Mouse (Mus musculus): ENCODE results near the gene Tm7sf3.

The Tm7sf3 gene

DNA sequence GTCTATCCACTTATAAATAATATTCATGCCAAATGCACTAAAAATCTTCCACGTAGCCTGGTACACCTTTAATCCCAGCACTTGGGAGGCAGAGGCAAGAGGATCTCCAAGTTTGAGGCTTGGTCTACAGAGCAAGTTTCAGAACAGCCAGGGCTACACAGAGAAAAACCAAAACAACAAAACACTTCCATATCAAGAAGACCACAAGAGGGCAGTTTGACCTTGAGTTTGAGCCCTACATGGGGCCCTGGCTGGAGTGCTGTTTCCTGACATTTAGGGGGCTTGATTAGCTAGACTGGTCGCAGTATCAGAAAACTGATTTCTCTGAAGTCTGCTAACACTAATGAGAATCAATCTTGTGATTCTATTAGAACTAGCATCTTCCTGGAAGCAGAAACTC lies 18.0 kb upstream of the Tm7sf3 start:
- no peak for DNase-seq (ENCODE audit: low read depth)

DNA sequence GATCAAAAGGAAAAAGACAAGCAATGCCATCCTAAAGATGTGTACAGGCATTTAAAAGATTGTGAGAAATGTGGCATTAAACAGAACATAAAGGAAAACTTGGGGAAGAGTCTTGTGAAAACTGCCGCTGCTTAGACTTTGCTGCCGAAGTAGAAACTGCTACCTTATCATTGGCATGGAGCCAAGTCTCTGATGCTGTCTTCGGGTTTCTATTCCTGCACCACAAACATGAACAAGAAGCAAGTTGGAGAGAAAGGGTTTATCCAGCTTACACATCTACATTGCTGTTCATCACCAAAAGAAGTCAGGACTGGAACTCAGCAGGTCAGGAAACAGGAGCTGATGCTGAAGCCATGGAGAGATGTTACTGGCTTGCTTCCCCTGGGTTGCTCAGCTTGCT lies 10.6 kb upstream of the Tm7sf3 start:
- DNase-seq (ENCODE audit: low read depth), result no peak

GRCm38 (mm10) chr6:146651431-146651830 lies 8.8 kb upstream of the Tm7sf3 start:
- DNase-seq (ENCODE audit: low read depth), result no peak

DNA sequence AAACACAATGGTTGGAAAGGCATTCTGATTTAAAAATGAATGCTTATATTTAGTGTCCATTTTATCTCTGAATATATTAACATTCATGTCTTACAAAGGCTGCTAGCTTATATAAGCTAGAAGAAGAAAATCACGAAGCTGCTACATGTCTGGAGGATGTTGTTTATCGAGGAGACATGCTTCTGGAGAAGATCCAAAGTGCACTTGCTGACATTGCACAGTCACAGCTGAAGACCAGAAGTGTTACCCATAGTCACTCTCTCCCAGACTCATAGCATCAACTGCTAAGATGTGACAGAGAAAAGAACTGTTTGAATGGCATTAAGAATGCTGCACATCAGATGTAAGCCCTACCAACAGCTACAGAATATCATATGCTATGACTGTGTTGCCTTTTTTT lies 7.4 kb upstream of the Tm7sf3 start:
- DNase-seq (ENCODE audit: low read depth), result no peak

DNA sequence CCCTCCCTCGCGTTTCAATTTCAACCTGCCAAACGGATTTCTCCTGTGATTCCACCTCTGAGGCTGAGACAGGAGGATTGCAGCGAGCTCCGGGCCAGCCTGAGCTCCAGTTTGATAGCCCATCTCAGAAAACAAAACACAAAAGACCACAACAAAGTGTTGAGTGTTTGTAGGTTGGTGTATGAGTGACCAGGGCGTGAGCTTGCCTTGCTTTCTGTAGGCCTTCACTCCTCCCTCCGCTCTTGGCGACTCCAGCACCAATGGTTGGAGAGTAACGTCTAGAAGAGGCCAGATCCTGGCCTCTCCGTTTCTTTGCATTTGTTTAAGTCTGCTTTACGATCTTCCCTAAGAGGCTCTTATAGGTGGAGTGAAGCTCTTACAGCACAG lies 553 bp upstream of the Tm7sf3 start:
- no peak for DNase-seq (ENCODE audit: low read depth)

GRCm38 (mm10) chr6:146641621-146642210 lies 908 bp downstream of the Tm7sf3 start:
- DNase-seq (ENCODE audit: low read depth), result no peak

GRCm38 (mm10) chr6:146640991-146641390 lies 1.6 kb downstream of the Tm7sf3 start:
- no peak for DNase-seq (ENCODE audit: low read depth)

DNA sequence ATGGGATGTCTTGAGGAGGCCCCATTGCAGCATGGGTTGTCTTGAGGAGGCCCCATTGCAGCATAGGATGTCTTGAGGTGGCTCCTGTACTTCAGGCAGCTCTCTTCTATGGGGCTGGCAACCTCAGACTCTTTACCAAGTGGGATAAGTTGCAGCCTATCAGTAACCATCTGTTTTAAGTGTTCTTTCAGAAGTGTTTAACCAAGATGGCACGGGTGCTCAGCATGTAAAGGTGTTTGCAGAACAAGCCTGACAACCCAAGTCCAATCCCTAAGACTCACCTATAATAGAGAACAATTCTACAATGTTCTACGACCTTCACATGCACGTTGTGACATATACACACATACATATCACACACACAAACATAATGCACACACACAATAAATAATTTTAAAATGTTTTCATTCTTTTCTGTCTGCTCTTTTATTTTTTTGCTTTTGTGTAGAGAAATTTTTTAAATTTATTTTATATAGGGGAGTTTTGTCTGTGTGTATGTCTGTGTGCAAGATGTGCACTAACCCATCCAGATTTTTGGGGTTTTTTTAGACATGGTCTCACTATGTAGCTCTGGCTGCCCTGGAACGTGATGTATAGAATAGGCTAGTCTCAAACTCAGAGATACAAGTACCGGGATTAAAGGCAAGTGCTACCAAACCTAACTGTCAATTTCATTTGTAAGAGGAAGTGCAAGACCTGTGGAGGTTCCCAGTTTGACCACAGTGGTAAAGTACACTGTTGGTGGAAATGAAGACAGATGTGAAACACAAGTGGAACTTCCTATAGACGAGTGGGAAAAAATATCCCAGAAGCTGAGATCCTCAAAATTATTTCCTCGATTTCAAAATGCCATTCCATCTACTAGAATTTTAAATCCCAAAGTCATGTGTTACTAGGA lies 2.3 kb downstream of the Tm7sf3 start:
- DNase-seq (ENCODE audit: low read depth), result no peak

- no peak for DNase-seq (ENCODE audit: low read depth)
These were observed 6.1 kb downstream of the Tm7sf3 start for GRCm38 (mm10) chr6:146636482-146636881.

GRCm38 (mm10) chr6:146634759-146635606 lies 7.6 kb downstream of the Tm7sf3 start:
- DNase-seq (ENCODE audit: low read depth), result no peak

DNA sequence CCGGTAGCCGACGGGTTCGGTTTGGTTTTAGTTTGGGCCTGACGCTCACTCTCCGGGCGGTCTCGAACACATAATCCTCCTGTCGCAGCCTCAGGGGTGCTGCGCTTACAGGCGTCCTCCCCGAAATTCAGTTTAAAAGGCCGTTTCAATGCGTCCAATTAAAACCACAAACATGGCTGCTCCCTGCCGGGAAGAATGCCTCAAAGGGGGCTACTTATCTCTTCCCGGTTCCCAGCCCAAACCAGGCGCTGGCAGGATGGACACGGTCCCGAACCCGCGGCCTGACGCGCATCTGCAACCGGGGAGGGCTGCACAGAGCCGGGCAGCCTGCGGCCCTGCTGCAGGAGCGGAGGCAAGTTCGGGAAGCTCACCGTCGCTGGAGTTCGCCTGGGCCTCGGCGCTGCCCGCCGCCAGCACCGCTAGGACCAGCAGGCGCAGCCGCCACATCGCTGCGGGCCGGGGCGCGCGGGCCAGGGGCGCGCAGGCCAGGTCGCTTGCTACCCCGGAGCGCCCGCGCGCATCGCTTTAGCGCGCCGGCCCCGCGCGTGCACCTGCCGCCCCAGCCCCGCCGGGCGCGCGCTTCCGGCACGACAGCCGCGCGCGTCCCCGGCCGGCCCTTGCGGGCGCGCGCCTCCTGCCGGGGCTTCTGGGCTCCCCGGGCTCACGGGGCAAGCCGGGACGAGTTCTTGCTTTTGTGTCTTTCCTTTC lies 8.5 kb downstream of the Tm7sf3 start:
- DNase-seq (ENCODE audit: low read depth), result no peak

DNA sequence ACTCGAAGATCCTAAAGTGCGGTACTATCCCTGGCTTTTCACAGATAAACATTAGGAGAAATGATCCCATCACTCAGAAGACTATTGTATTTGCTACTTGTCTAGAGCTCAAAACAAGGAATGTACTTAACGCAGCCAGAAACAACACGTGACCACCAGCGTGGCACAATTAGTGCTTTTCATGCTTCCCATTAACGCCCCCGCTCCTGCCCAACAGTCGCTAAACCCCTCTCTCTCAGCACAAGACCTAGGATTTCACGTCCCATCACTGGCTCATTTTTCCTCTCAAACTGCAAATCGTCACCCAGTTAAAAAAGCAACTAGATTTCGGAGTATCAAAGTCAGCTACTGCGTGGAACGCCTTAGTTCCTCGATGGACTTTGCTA lies 9.0 kb downstream of the Tm7sf3 start:
- no peak for DNase-seq (ENCODE audit: low read depth)

GRCm38 (mm10) chr6:146633097-146633496 lies 9.5 kb downstream of the Tm7sf3 start:
- DNase-seq (ENCODE audit: low read depth), result no peak

DNA sequence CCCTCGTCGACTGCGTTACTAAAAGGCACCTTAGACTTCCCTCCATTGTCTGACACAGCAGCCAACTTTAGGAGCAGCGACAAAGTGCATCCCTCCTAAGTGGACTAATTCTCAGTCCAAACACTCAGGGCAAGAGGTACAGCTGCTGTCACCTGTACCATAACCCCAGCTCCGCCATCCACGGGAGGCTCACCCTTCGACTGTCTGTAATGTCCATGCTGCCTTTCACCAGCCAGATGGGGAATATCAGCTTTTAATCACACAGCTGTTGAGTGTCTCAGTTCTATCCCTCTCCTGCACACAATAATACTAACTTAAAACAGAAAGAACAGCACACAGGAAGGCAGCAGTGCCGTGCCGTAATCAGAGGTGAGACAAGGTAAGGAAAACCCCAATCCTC lies 10.2 kb downstream of the Tm7sf3 start:
- no peak for DNase-seq (ENCODE audit: low read depth)

- no peak for DNase-seq (ENCODE audit: low read depth)
These were observed 10.8 kb downstream of the Tm7sf3 start for GRCm38 (mm10) chr6:146631847-146632246.

GRCm38 (mm10) chr6:146630961-146631360 lies 11.7 kb downstream of the Tm7sf3 start:
- no peak for DNase-seq (ENCODE audit: low read depth)

DNA sequence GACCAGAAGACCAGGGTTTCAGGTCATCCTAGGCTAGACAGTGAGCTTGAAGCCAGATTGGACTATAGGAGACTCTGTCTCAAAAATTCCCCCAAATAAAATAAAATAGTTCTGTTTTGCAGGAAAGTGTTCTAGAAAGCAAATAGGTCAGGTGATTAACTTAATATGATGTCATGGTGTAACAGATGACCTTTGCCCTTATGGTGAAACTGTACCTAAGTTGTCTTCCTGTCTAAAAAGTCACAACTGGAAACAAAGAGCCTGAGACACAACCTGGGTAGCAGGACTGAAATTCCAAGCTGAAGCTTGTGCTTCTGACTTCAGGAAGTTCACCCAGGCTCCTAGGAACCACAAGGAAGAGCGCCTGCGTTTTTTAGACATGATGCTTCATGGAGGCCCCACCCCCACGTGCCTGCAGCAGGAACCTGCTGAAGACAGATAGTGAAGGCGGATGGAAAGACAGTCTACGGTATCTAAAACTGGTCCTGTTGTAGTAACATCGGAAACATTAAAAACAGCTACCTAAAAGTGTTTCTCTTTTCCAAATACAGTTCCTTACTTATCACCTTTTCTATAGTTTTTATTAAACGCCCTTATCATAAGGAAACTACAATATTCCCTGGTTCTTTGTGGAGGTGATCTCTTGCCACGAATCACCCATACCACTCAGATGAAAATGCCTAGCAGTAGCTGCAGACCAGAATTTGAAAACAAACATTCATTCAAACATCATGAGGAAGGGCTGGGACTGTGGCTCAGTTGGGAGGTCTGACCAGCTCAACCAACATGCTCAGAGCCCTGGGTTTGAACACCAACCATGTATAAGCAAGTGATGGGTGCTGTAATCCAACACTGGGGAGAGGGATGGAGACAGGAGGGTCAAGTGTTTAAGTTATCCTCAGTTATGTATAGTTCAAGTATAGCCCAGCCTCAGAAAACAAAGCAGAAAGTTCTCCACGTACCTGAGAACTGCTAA lies 12.6 kb downstream of the Tm7sf3 start:
- no peak for DNase-seq (ENCODE audit: low read depth)

GRCm38 (mm10) chr6:146628123-146628522 lies 14.5 kb downstream of the Tm7sf3 start:
- DNase-seq (ENCODE audit: low read depth), result no peak

DNA sequence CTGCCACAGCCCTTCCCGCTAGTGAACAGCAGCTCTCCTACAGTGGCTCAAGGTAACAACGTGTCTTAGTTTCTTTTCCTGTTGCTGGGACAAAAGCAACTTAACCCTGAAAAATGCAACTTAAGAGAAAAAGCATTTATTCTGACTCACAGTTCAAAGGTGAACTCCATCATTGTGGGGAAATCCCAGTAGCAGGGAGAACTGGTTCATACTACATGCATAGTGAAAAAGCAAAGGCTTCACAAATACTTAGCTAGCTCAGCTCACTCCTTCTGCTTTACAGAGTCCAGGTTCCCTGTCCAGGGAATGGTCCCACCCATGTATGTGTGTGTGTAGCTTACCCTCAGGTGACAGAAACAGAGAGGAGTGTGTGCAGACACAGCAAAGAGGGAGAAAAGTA lies 26.0 kb downstream of the Tm7sf3 start:
- DNase-seq (ENCODE audit: low read depth), result no peak

GRCm38 (mm10) chr6:146615891-146616290 lies 26.7 kb downstream of the Tm7sf3 start:
- no peak for DNase-seq (ENCODE audit: low read depth)

DNA sequence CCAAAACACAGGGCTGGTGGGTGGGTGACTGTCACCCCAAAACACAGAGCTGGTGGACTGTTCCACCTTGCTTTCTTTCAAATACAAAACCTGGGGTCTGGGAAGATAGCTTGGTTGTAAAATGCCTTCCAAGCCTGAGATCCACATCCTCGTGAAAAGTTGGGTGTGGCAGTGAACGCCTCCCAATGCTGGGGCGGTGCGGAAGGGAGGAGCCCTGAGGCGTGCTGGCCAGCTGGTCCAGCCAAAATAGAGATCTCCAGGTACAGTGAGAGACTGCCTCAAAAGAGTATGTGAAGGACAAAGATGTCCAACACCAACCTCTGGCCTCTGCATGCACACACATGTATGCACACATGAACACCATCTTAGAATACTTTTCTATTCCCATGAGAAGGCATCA lies 28.1 kb downstream of the Tm7sf3 start:
- DNase-seq (ENCODE audit: low read depth), result no peak
